Comparison of ENCODE assay signal across 24 mouse cellular contexts in the genomic region with DNA sequence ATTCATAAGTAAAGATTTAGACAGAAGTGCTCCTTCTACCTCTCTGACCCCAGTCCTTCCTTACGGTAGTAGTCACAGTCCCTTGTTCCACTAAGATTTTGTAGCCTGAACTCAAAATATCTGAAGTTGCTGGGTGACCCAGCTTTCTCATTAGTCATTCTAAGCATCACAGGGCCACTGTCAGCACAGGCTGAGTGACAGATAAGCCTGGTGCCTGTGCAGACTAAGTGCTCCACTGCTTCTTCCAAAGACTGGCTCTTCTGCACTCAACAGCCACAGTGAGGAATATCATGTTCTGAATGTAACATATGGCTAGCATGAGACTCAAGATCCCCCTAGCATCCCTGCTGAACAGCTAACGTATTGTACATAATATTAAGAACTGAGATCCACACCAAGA. TPM values are rescaled to one million over a fixed set of nuclear protein-coding genes. Genes with fewer than 3 reads are reported as not detected.
DNase-seq lines count a peak whose midpoint lies in the region; ATAC-seq and TF ChIP-seq lines count a peak whose summit lies in the region.
"Had no signal": no experiment of that assay in that cellular context is flagged by ENCODE, and none has a peak within 500 bp of the region (broad histone marks: within the 10 kb centered on the region; RNA-seq: fewer than 3 reads in every experiment).

No protein-coding gene starts in this region.

- H3K9me3 ChIP-seq in heart, embryonic 13.5 days: no peaks in the 10 kb centered on the region
- no peaks in the 10 kb centered on the region for H3K9me3 ChIP-seq in lung, postnatal 0 days (ENCODE audit: low read length)
- H3K9me3 ChIP-seq: embryonic facial prominence, embryonic 12.5 days; G1E; hindbrain, embryonic 13.5 days; liver, embryonic 15.5 days; midbrain, embryonic 12.5 days; neural tube, embryonic 15.5 days; stomach, embryonic 15.5 days had no signal

- no peak for TF ChIP-seq POLR2A in lung, adult 2 months (IDR thresholded peaks at IDR 0.05; ENCODE audit: borderline replicate concordance, extremely low read depth, low read depth, low read length)

- peaks cover 20% of the 10 kb centered on the region for H3K36me3 ChIP-seq in heart, embryonic 13.5 days
- no peaks in the 10 kb centered on the region for H3K36me3 ChIP-seq in lung, postnatal 0 days (ENCODE audit: insufficient read depth, low read length)
- H3K36me3 ChIP-seq: liver, embryonic 15.5 days; stomach, embryonic 15.5 days had no signal

- no peak for TF ChIP-seq EP300 in lung, postnatal 0 days (IDR thresholded peaks at IDR 0.05)

- ATAC-seq in frontal cortex, adult (ENCODE audit: low TSS enrichment): peak; percentile 34; the same call in 1 of the 2 replicates
- no peak for ATAC-seq in heart, embryonic 13.5 days (ENCODE audit: extremely low read depth, insufficient number of reproducible peaks, low FRiP score, low TSS enrichment)
- ATAC-seq in lung, postnatal 0 days: no peak
- ATAC-seq in granulocyte monocyte progenitor cell, adult 5-6 weeks (replicated peaks; ENCODE audit: poor library complexity, severe bottlenecking): no peak
- ATAC-seq: forebrain, postnatal 0 days had no signal

- 34% methylated on average over 2 of the region's 2 CpGs for WGBS in heart, embryonic 13.5 days
- WGBS in lung, postnatal 0 days: 81% methylated on average over 2 of the region's 2 CpGs
- 86% methylated on average over 2 of the region's 2 CpGs for WGBS in lung, adult 2 months

- peak overlapping the region; percentile 29 for H3K27ac ChIP-seq in heart, embryonic 13.5 days (replicated peaks)
- 0 out of 2 replicates have a peak overlapping the region, but pooled peaks have one; percentile 20 for H3K27ac ChIP-seq in lung, postnatal 0 days (ENCODE audit: low read length)
- H3K27ac ChIP-seq: embryonic facial prominence, embryonic 12.5 days; hindbrain, embryonic 13.5 days; left cerebral cortex, adult 2 months; liver, embryonic 15.5 days; macrophage; midbrain, embryonic 12.5 days; neural tube, embryonic 15.5 days; stomach, embryonic 15.5 days had no signal

- no peak for DNase-seq in frontal cortex, adult 2 months (ENCODE audit: extremely low spot score in 1 of 2, low spot score in 1 of 2)
- DNase-seq in heart, adult 8-10 months (ENCODE audit: low spot score): no peak
- DNase-seq in lung, postnatal 0 days (ENCODE audit: low spot score): no peak
- no peak for DNase-seq in lung, adult 2 months
- DNase-seq: B cell, adult 2 months; cerebellum, adult 2 months; cerebellum, postnatal 25 days; forebrain, postnatal 0 days; kidney, adult 11 months; kidney, postnatal 4 days; thymus, postnatal 25 days had no signal

- no peak overlapping the region for H3K4me2 ChIP-seq in heart, embryonic 13.5 days
- H3K4me2 ChIP-seq in lung, postnatal 0 days (replicated peaks; ENCODE audit: low read depth, low read length): no peak overlapping the region
- H3K4me2 ChIP-seq: embryonic facial prominence, embryonic 12.5 days; hindbrain, embryonic 13.5 days; liver, embryonic 15.5 days; midbrain, embryonic 12.5 days; neural tube, embryonic 15.5 days; stomach, embryonic 15.5 days had no signal

- H3K9ac ChIP-seq in heart, embryonic 13.5 days: peak overlapping the region; percentile 51; the same call in 1 of the 2 replicates
- H3K9ac ChIP-seq in lung, postnatal 0 days (replicated peaks; ENCODE audit: low read depth): no peak overlapping the region
- H3K9ac ChIP-seq: embryonic facial prominence, embryonic 12.5 days; forebrain, postnatal 0 days; hindbrain, embryonic 13.5 days; liver, embryonic 15.5 days; midbrain, embryonic 12.5 days; neural tube, embryonic 15.5 days; stomach, embryonic 15.5 days had no signal

- H3K27me3 ChIP-seq in heart, embryonic 13.5 days (replicated peaks): no peaks in the 10 kb centered on the region
- no peaks in the 10 kb centered on the region for H3K27me3 ChIP-seq in lung, postnatal 0 days (replicated peaks; ENCODE audit: insufficient read depth, low read length)
- H3K27me3 ChIP-seq: CH12.LX; embryonic facial prominence, embryonic 12.5 days; hindbrain, embryonic 13.5 days; liver, embryonic 15.5 days; midbrain, embryonic 12.5 days; neural tube, embryonic 15.5 days; stomach, embryonic 15.5 days had no signal

- H3K4me1 ChIP-seq in heart, embryonic 13.5 days: peaks cover 59% of the 10 kb centered on the region
- peaks cover 3% of the 10 kb centered on the region for H3K4me1 ChIP-seq in lung, postnatal 0 days (ENCODE audit: insufficient read depth, low read depth, low read length)
- peaks cover 7% of the 10 kb centered on the region; the same call in 1 of the 2 replicates for H3K4me1 ChIP-seq in lung, adult 2 months (ENCODE audit: control insufficient read depth, insufficient read depth, low read length)
- H3K4me1 ChIP-seq: embryonic facial prominence, embryonic 12.5 days; hindbrain, embryonic 13.5 days; liver, embryonic 15.5 days; midbrain, embryonic 12.5 days; neural tube, embryonic 15.5 days; stomach, embryonic 15.5 days had no signal

- no peak for TF ChIP-seq CTCF in lung, postnatal 0 days (IDR thresholded peaks at IDR 0.05)
- TF ChIP-seq CTCF in lung, adult 2 months (IDR thresholded peaks at IDR 0.05; ENCODE audit: insufficient read depth, low read length): no peak

- no peak overlapping the region for H3K4me3 ChIP-seq in heart, embryonic 13.5 days
- H3K4me3 ChIP-seq in lung, postnatal 0 days (ENCODE audit: low read depth, low read length): no peak overlapping the region
- no peak overlapping the region for H3K4me3 ChIP-seq in lung, adult 2 months (replicated peaks; ENCODE audit: extremely low read depth, low read depth, low read length)
- H3K4me3 ChIP-seq: embryonic facial prominence, embryonic 12.5 days; hindbrain, embryonic 13.5 days; left cerebral cortex, adult 2 months; liver, embryonic 15.5 days; midbrain, embryonic 12.5 days; neural tube, embryonic 15.5 days; stomach, embryonic 15.5 days had no signal

RNA-seq across cellular contexts. Expression of a gene that starts 29.1 kb away (rescaled TPM):
- 36.1 and 38.8 TPM in 2 replicates for polyA plus RNA-seq in frontal cortex, adult 2 months (2012; rRNA removed)
- 136 and 138 TPM in 2 replicates for polyA plus RNA-seq in heart, embryonic 13.5 days (2015; fragmentation: Nextera tagmentation; extraction: Ambion mirVana)
- total RNA-seq in heart, adult 8-10 months (2022): 100 to 1,000 TPM; 291 to 330 (median 302) TPM
- 130 and 138 TPM in 2 replicates for polyA plus RNA-seq in lung, postnatal 0 days (2015; fragmentation: Nextera tagmentation; extraction: Ambion mirVana)
- 125 and 170 TPM in 2 replicates for polyA plus RNA-seq in lung, adult 2 months (2012; rRNA removed)
- 12.5 and 20.8 TPM in 2 replicates for total RNA-seq in granulocyte monocyte progenitor cell, adult 5-6 weeks (2014; fragmentation: Nextera tagmentation)
- 3.3 and 4.6 TPM in 2 replicates for total RNA-seq in granulocyte monocyte progenitor cell, adult 5-6 weeks (2017)

RNA-seq across cellular contexts. Expression of a gene that starts 44.5 kb away (rescaled TPM):
- polyA plus RNA-seq in frontal cortex, adult 2 months (2012; rRNA removed): 95.0 and 100 TPM in 2 replicates
- 0.32 and 0.36 TPM in 2 replicates for polyA plus RNA-seq in heart, embryonic 13.5 days (2015; fragmentation: Nextera tagmentation; extraction: Ambion mirVana)
- under 1 TPM; 0.05 to 0.06 (median 0.06) TPM for total RNA-seq in heart, adult 8-10 months (2022)
- polyA plus RNA-seq in lung, postnatal 0 days (2015; fragmentation: Nextera tagmentation; extraction: Ambion mirVana): 0.06 and 0.12 TPM in 2 replicates
- 0.74 and 0.95 TPM in 2 replicates for polyA plus RNA-seq in lung, adult 2 months (2012; rRNA removed)
- 6.2 and 9.0 TPM in 2 replicates for total RNA-seq in granulocyte monocyte progenitor cell, adult 5-6 weeks (2014; fragmentation: Nextera tagmentation)
- 3.2 and 3.7 TPM in 2 replicates for total RNA-seq in granulocyte monocyte progenitor cell, adult 5-6 weeks (2017)

RNA-seq across cellular contexts. Expression of a gene that starts 55.5 kb away (rescaled TPM):
- 85.9 and 110 TPM in 2 replicates for polyA plus RNA-seq in frontal cortex, adult 2 months (2012; rRNA removed)
- polyA plus RNA-seq in heart, embryonic 13.5 days (2015; fragmentation: Nextera tagmentation; extraction: Ambion mirVana): 23.6 and 24.3 TPM in 2 replicates
- total RNA-seq in heart, adult 8-10 months (2022): 10 to 100 TPM; 23.0 to 32.5 (median 28.5) TPM
- polyA plus RNA-seq in lung, postnatal 0 days (2015; fragmentation: Nextera tagmentation; extraction: Ambion mirVana): 15.8 and 18.3 TPM in 2 replicates
- polyA plus RNA-seq in lung, adult 2 months (2012; rRNA removed): 15.1 and 21.4 TPM in 2 replicates
- total RNA-seq in granulocyte monocyte progenitor cell, adult 5-6 weeks (2014; fragmentation: Nextera tagmentation): 8.7 and 9.8 TPM in 2 replicates
- total RNA-seq in granulocyte monocyte progenitor cell, adult 5-6 weeks (2017): 5.2 and 10.7 TPM in 2 replicates

Comparison
In these comparisons a context has a peak if more than half of its experiments do, and no peak if none do; other contexts are left out.
1. RNA of a gene that starts 44.5 kb away (polyA plus RNA-seq): 95.0 to 100 TPM in frontal cortex, adult 2 months; 0.74 to 0.95 TPM in lung, adult 2 months, 0.32 to 0.36 TPM in heart, embryonic 13.5 days and 0.06 to 0.12 TPM in lung, postnatal 0 days; every median in the first group is over 10 times any median in the second.